Mouse (Mus musculus): Measurements from ENCODE around the gene Rpap1. TPM values are rescaled to one million over a fixed set of nuclear protein-coding genes. Genes with fewer than 3 reads are reported as not detected.
A peak's percentile ranks its signal among the peaks of the same experiment; 100 is the strongest.

The Rpap1 gene
- polyA plus RNA-seq, 1 experiment from 2014 or later: 26.3 TPM

GRCm38 (mm10) chr2:119747554-119747953 is 39.8 kb downstream of the Rpap1 start:
- Histone ChIP-seq H3K27ac (replicated peaks; ENCODE audit: low read depth, low read length) (no peak overlapping the region), H3K27me3 (ENCODE audit: control insufficient read depth, insufficient read depth, low read length) (peaks cover 51% of the 10 kb centered on the region), H3K36me3 (ENCODE audit: control insufficient read depth, insufficient read depth, low read length) (no peaks in the 10 kb centered on the region), H3K4me2 (ENCODE audit: low read depth, severe bottlenecking) (no peak overlapping the region), H3K4me1 (ENCODE audit: control insufficient read depth, insufficient read depth, low read length) (peaks cover 7% of the 10 kb centered on the region), H3K9me3 (ENCODE audit: control insufficient read depth, low read length) (no peaks in the 10 kb centered on the region), H3K4me3 (ENCODE audit: low read depth, low read length) (no peak overlapping the region), H3K9ac (ENCODE audit: low read length) (no peak overlapping the region)
- ATAC-seq (ENCODE audit: insufficient number of reproducible peaks, low FRiP score, low TSS enrichment, low read depth) (no peak), DNase-seq (ENCODE audit: low spot score) (no peak)
- WGBS: 75% methylated on average over 7 of the region's 7 CpGs

GRCm38 (mm10) chr2:119745281-119745680 is 42.1 kb downstream of the Rpap1 start:
- Histone ChIP-seq H3K27me3 (ENCODE audit: control insufficient read depth, insufficient read depth, low read length) (peaks cover 42% of the 10 kb centered on the region), H3K27ac (replicated peaks; ENCODE audit: low read depth, low read length) (no peak overlapping the region), H3K4me1 (ENCODE audit: control insufficient read depth, insufficient read depth, low read length) (peaks cover 14% of the 10 kb centered on the region), H3K9me3 (ENCODE audit: control insufficient read depth, low read length) (no peaks in the 10 kb centered on the region), H3K4me3 (ENCODE audit: low read depth, low read length) (no peak overlapping the region), H3K9ac (ENCODE audit: low read length) (no peak overlapping the region), H3K36me3 (ENCODE audit: control insufficient read depth, insufficient read depth, low read length) (no peaks in the 10 kb centered on the region), H3K4me2 (ENCODE audit: low read depth, severe bottlenecking) (no peak overlapping the region)
- DNase-seq (ENCODE audit: low spot score) (peak; percentile 23), ATAC-seq (ENCODE audit: insufficient number of reproducible peaks, low FRiP score, low TSS enrichment, low read depth) (no peak)
- WGBS: 7% methylated on average over 1 of the region's 1 CpGs

GRCm38 (mm10) chr2:119744163-119745111 is 42.9 kb downstream of the Rpap1 start:
- no peak for ATAC-seq (ENCODE audit: insufficient number of reproducible peaks, low FRiP score, low TSS enrichment, low read depth)
- Histone ChIP-seq H3K27me3 (ENCODE audit: control insufficient read depth, insufficient read depth, low read length) (peaks cover 40% of the 10 kb centered on the region), H3K36me3 (ENCODE audit: control insufficient read depth, insufficient read depth, low read length) (no peaks in the 10 kb centered on the region), H3K4me1 (ENCODE audit: control insufficient read depth, insufficient read depth, low read length) (peaks cover 14% of the 10 kb centered on the region), H3K4me3 (ENCODE audit: low read depth, low read length) (peak overlapping the region; percentile 14; the same call in 1 of the 2 replicates), H3K9me3 (ENCODE audit: control insufficient read depth, low read length) (no peaks in the 10 kb centered on the region), H3K27ac (replicated peaks; ENCODE audit: low read depth, low read length) (no peak overlapping the region), H3K9ac (ENCODE audit: low read length) (peak overlapping the region; percentile 37; the same call in 1 of the 2 replicates), H3K4me2 (ENCODE audit: low read depth, severe bottlenecking) (peak overlapping the region; percentile 33)
- 2% methylated on average over 45 of the region's 46 CpGs for WGBS
- peak; percentile 60 for DNase-seq (ENCODE audit: low spot score)

- H3K9ac ChIP-seq (ENCODE audit: low read length): no peak overlapping the region
- ATAC-seq (ENCODE audit: insufficient number of reproducible peaks, low FRiP score, low TSS enrichment, low read depth): no peak
- WGBS: 3% methylated on average over 22 of the region's 22 CpGs
- no peak overlapping the region for H3K4me2 ChIP-seq (ENCODE audit: low read depth, severe bottlenecking)
- H3K27ac ChIP-seq (replicated peaks; ENCODE audit: low read depth, low read length): no peak overlapping the region
- H3K9me3 ChIP-seq (ENCODE audit: control insufficient read depth, low read length): no peaks in the 10 kb centered on the region
- no peak overlapping the region; the same call in 1 of the 2 replicates for H3K4me3 ChIP-seq (ENCODE audit: low read depth, low read length)
- DNase-seq (ENCODE audit: low spot score): no peak
- peaks cover 14% of the 10 kb centered on the region for H3K4me1 ChIP-seq (ENCODE audit: control insufficient read depth, insufficient read depth, low read length)
- H3K36me3 ChIP-seq (ENCODE audit: control insufficient read depth, insufficient read depth, low read length): no peaks in the 10 kb centered on the region
- H3K27me3 ChIP-seq (ENCODE audit: control insufficient read depth, insufficient read depth, low read length): peaks cover 36% of the 10 kb centered on the region
Measured at GRCm38 (mm10) chr2:119743808-119744162, 43.6 kb downstream of the Rpap1 start.

GRCm38 (mm10) chr2:119743176-119743807 is 44.0 kb downstream of the Rpap1 start:
- H3K36me3 ChIP-seq (ENCODE audit: control insufficient read depth, insufficient read depth, low read length): no peaks in the 10 kb centered on the region
- ATAC-seq (ENCODE audit: insufficient number of reproducible peaks, low FRiP score, low TSS enrichment, low read depth): no peak
- H3K27ac ChIP-seq (replicated peaks; ENCODE audit: low read depth, low read length): no peak overlapping the region
- 11% methylated on average over 26 of the region's 31 CpGs for WGBS
- no peak overlapping the region for H3K9ac ChIP-seq (ENCODE audit: low read length)
- peak overlapping the region; percentile 98 for H3K4me2 ChIP-seq (ENCODE audit: low read depth, severe bottlenecking)
- H3K9me3 ChIP-seq (ENCODE audit: control insufficient read depth, low read length): no peaks in the 10 kb centered on the region
- DNase-seq (ENCODE audit: low spot score): no peak
- H3K4me1 ChIP-seq (ENCODE audit: control insufficient read depth, insufficient read depth, low read length): peaks cover 14% of the 10 kb centered on the region
- H3K27me3 ChIP-seq (ENCODE audit: control insufficient read depth, insufficient read depth, low read length): peaks cover 35% of the 10 kb centered on the region
- H3K4me3 ChIP-seq (ENCODE audit: low read depth, low read length): peak overlapping the region; percentile 47

GRCm38 (mm10) chr2:119742461-119743175 is 44.7 kb downstream of the Rpap1 start:
- peak; percentile 13; the same call in 1 of the 2 replicates for ATAC-seq (ENCODE audit: insufficient number of reproducible peaks, low FRiP score, low TSS enrichment, low read depth)
- peaks cover 14% of the 10 kb centered on the region for H3K4me1 ChIP-seq (ENCODE audit: control insufficient read depth, insufficient read depth, low read length)
- under 1% methylated on average over 70 of the region's 70 CpGs for WGBS

GRCm38 (mm10) chr2:119741581-119742411 is 45.5 kb downstream of the Rpap1 start, which contains the start of gene Itpka:
TSS of gene Itpka (plus strand) at chr2:119742337.
- Histone ChIP-seq H3K36me3 (ENCODE audit: control insufficient read depth, insufficient read depth, low read length) (no peaks in the 10 kb centered on the region), H3K4me3 (ENCODE audit: low read depth, low read length) (peak within 1 kb of the TSS; percentile 47), H3K27ac (replicated peaks; ENCODE audit: low read depth, low read length) (peak within 1 kb of the TSS; percentile 36; the same call in 1 of the 2 replicates), H3K4me2 (ENCODE audit: low read depth, severe bottlenecking) (peak within 1 kb of the TSS; percentile 98), H3K4me1 (ENCODE audit: control insufficient read depth, insufficient read depth, low read length) (peaks cover 14% of the 10 kb centered on the region), H3K9me3 (ENCODE audit: control insufficient read depth, low read length) (no peaks in the 10 kb centered on the region), H3K27me3 (ENCODE audit: control insufficient read depth, insufficient read depth, low read length) (peaks cover 37% of the 10 kb centered on the region), H3K9ac (ENCODE audit: low read length) (peak within 1 kb of the TSS; percentile 60)
- ATAC-seq (ENCODE audit: insufficient number of reproducible peaks, low FRiP score, low TSS enrichment, low read depth) (peak; percentile 79), DNase-seq (ENCODE audit: low spot score) (peak; percentile 85)
- under 1% methylated on average over 49 of the region's 53 CpGs for WGBS

More at GRCm38 (mm10) chr2:119742461-119743175, 44.7 kb downstream of the Rpap1 start:
- H3K27me3 ChIP-seq (ENCODE audit: control insufficient read depth, insufficient read depth, low read length): peaks cover 35% of the 10 kb centered on the region
- H3K27ac ChIP-seq (replicated peaks; ENCODE audit: low read depth, low read length): no peak overlapping the region
- peak overlapping the region; percentile 47 for H3K4me3 ChIP-seq (ENCODE audit: low read depth, low read length)
- peak; percentile 67 for DNase-seq (ENCODE audit: low spot score)
- peak overlapping the region; percentile 98 for H3K4me2 ChIP-seq (ENCODE audit: low read depth, severe bottlenecking)
- H3K36me3 ChIP-seq (ENCODE audit: control insufficient read depth, insufficient read depth, low read length): no peaks in the 10 kb centered on the region
- peak overlapping the region; percentile 60 for H3K9ac ChIP-seq (ENCODE audit: low read length)
- H3K9me3 ChIP-seq (ENCODE audit: control insufficient read depth, low read length): no peaks in the 10 kb centered on the region
